Mouse (Mus musculus): Measurements from ENCODE around the gene Pde6h. TPM values are rescaled to one million over a fixed set of nuclear protein-coding genes. Genes with fewer than 3 reads are reported as not detected.

Pde6h gene
- total and polyA plus RNA-seq, 3 experiments = 0.05 TPM; not detected in 2

- no peak for TF ChIP-seq CTCF (IDR thresholded peaks at IDR 0.05; ENCODE audit: low read depth, low read length)
- TF ChIP-seq GATA1 (IDR thresholded peaks at IDR 0.05; ENCODE audit: borderline replicate concordance, low read length) = no peak
- no peak for TF ChIP-seq TAL1 (conservative IDR thresholded peaks at IDR 0.05; ENCODE audit: low read depth, low read length)
- TF ChIP-seq GATA2 (IDR thresholded peaks at IDR 0.05; ENCODE audit: borderline replicate concordance, low read depth, low read length) = no peak
- TF ChIP-seq POLR2AphosphoS5 (IDR thresholded peaks at IDR 0.05; ENCODE audit: insufficient replicate concordance, low read depth, low read length) = no peak
- ATAC-seq (ENCODE audit: extremely low read depth, insufficient number of reproducible peaks, low FRiP score, poor library complexity, severe bottlenecking) (peak; percentile 75), DNase-seq (ENCODE audit: low spot score) (peak; percentile 17)
Measured at GRCm38 (mm10) chr6:136989824-136990497, 66.3 kb downstream of the Pde6h start.

DNA sequence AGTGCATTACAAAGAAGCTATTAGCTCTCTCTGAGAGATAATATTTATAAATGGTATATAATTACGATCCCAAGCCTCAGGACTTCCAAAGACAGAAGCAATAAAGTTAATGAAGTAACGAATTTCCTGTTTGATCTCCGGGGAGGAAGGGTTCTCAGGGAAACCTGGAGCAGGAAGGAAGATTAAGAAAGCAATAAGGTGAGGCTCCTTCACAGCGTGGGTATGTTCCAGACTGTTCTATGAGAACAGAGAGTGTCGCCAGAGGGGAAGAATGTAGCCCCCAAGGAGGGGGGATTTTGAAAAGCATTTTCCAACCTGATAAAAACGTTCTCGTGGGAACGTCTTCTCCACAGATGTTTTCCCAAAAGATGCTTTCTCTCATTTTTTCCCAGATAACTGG is 66.9 kb downstream of the Pde6h start:
- peaks cover 2% of the 10 kb centered on the region; the same call in 1 of the 2 replicates for H3K4me1 ChIP-seq (ENCODE audit: insufficient read depth, low read depth, low read length)
- H3K4me3 ChIP-seq (ENCODE audit: low read depth, low read length) = no peak overlapping the region
- TF ChIP-seq CTCF (IDR thresholded peaks at IDR 0.05; ENCODE audit: low read depth, low read length) = no peak
- TF ChIP-seq GATA1 (IDR thresholded peaks at IDR 0.05; ENCODE audit: borderline replicate concordance, low read length) = no peak
- no peak for TF ChIP-seq GATA2 (IDR thresholded peaks at IDR 0.05; ENCODE audit: borderline replicate concordance, low read depth, low read length)
- no peak for TF ChIP-seq POLR2AphosphoS5 (IDR thresholded peaks at IDR 0.05; ENCODE audit: insufficient replicate concordance, low read depth, low read length)
- TF ChIP-seq TAL1 (conservative IDR thresholded peaks at IDR 0.05; ENCODE audit: low read depth, low read length) = no peak
- no peaks in the 10 kb centered on the region; the same call in 1 of the 2 replicates for H3K27me3 ChIP-seq (ENCODE audit: insufficient read depth, low read length)
- H3K9me3 ChIP-seq (replicated peaks) = no peaks in the 10 kb centered on the region
- ATAC-seq (ENCODE audit: extremely low read depth, insufficient number of reproducible peaks, low FRiP score, poor library complexity, severe bottlenecking) (no peak), DNase-seq (ENCODE audit: low spot score) (no peak)
- H3K36me3 ChIP-seq (replicated peaks) = no peaks in the 10 kb centered on the region

More at GRCm38 (mm10) chr6:136989824-136990497, 66.3 kb downstream of the Pde6h start:
- Histone ChIP-seq H3K27me3 (ENCODE audit: insufficient read depth, low read length) (no peaks in the 10 kb centered on the region; the same call in 1 of the 2 replicates), H3K9me3 (replicated peaks) (no peaks in the 10 kb centered on the region), H3K4me1 (ENCODE audit: insufficient read depth, low read depth, low read length) (peaks cover 2% of the 10 kb centered on the region), H3K4me3 (ENCODE audit: low read depth, low read length) (no peak overlapping the region), H3K36me3 (replicated peaks) (no peaks in the 10 kb centered on the region)

GRCm38 (mm10) chr6:136993574-136993973 is 69.9 kb downstream of the Pde6h start:
- Histone ChIP-seq H3K36me3 (replicated peaks) (no peaks in the 10 kb centered on the region), H3K27me3 (ENCODE audit: insufficient read depth, low read length) (no peaks in the 10 kb centered on the region), H3K9me3 (replicated peaks) (no peaks in the 10 kb centered on the region), H3K4me1 (ENCODE audit: insufficient read depth, low read depth, low read length) (peaks cover 2% of the 10 kb centered on the region; the same call in 1 of the 2 replicates), H3K4me3 (ENCODE audit: low read depth, low read length) (no peak overlapping the region)
- no peak for DNase-seq (ENCODE audit: low spot score)
- no peak for ATAC-seq (ENCODE audit: extremely low read depth, insufficient number of reproducible peaks, low FRiP score, poor library complexity, severe bottlenecking)
- TF ChIP-seq GATA2 (IDR thresholded peaks at IDR 0.05; ENCODE audit: borderline replicate concordance, low read depth, low read length) (no peak), GATA1 (IDR thresholded peaks at IDR 0.05; ENCODE audit: borderline replicate concordance, low read length) (no peak), POLR2AphosphoS5 (IDR thresholded peaks at IDR 0.05; ENCODE audit: insufficient replicate concordance, low read depth, low read length) (no peak), TAL1 (conservative IDR thresholded peaks at IDR 0.05; ENCODE audit: low read depth, low read length) (no peak), CTCF (IDR thresholded peaks at IDR 0.05; ENCODE audit: low read depth, low read length) (no peak)

GRCm38 (mm10) chr6:136995533-136995932 is 71.9 kb downstream of the Pde6h start:
- no peaks in the 10 kb centered on the region for H3K27me3 ChIP-seq (ENCODE audit: insufficient read depth, low read length)
- ATAC-seq (ENCODE audit: extremely low read depth, insufficient number of reproducible peaks, low FRiP score, poor library complexity, severe bottlenecking) (no peak; the same call in 1 of the 2 replicates), DNase-seq (ENCODE audit: low spot score) (no peak)
- no peaks in the 10 kb centered on the region for H3K4me1 ChIP-seq (ENCODE audit: insufficient read depth, low read depth, low read length)
- no peaks in the 10 kb centered on the region for H3K36me3 ChIP-seq (replicated peaks)
- no peak overlapping the region for H3K4me3 ChIP-seq (ENCODE audit: low read depth, low read length)
- TF ChIP-seq GATA1 (IDR thresholded peaks at IDR 0.05; ENCODE audit: borderline replicate concordance, low read length) = no peak
- TF ChIP-seq CTCF (IDR thresholded peaks at IDR 0.05; ENCODE audit: low read depth, low read length) = no peak
- no peak for TF ChIP-seq GATA2 (IDR thresholded peaks at IDR 0.05; ENCODE audit: borderline replicate concordance, low read depth, low read length)
- no peak for TF ChIP-seq TAL1 (conservative IDR thresholded peaks at IDR 0.05; ENCODE audit: low read depth, low read length)
- no peaks in the 10 kb centered on the region for H3K9me3 ChIP-seq (replicated peaks)

DNA sequence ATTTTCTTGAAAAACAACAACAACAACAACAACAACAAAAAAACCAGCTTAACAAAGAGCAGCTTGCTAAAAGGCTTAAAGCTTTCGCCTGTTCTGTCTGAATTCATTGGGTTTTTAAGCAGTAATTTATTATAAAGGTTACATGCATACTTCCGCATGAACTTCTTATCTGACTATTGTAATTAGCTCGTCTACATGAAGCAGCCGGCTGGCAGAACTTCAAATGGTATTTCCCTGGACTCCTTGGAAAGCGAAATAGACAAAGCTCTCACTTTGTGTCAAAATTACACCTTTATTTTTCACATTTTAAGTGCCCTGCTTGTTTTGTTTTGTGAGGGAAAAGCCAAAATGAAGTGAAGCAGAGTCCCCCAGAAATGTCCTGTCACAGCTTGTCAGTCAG is 72.7 kb downstream of the Pde6h start:
- Histone ChIP-seq H3K9me3 (replicated peaks) (no peaks in the 10 kb centered on the region), H3K4me3 (ENCODE audit: low read depth, low read length) (no peak overlapping the region), H3K27me3 (ENCODE audit: insufficient read depth, low read length) (no peaks in the 10 kb centered on the region), H3K4me1 (ENCODE audit: insufficient read depth, low read depth, low read length) (no peaks in the 10 kb centered on the region), H3K36me3 (replicated peaks) (no peaks in the 10 kb centered on the region)
- no peak for DNase-seq (ENCODE audit: low spot score)
- ATAC-seq (ENCODE audit: extremely low read depth, insufficient number of reproducible peaks, low FRiP score, poor library complexity, severe bottlenecking) = no peak
- no peak for TF ChIP-seq TAL1 (conservative IDR thresholded peaks at IDR 0.05; ENCODE audit: low read depth, low read length)
- no peak for TF ChIP-seq GATA2 (IDR thresholded peaks at IDR 0.05; ENCODE audit: borderline replicate concordance, low read depth, low read length)
- no peak for TF ChIP-seq CTCF (IDR thresholded peaks at IDR 0.05; ENCODE audit: low read depth, low read length)
- no peak for TF ChIP-seq POLR2AphosphoS5 (IDR thresholded peaks at IDR 0.05; ENCODE audit: insufficient replicate concordance, low read depth, low read length)
- TF ChIP-seq GATA1 (IDR thresholded peaks at IDR 0.05; ENCODE audit: borderline replicate concordance, low read length) = no peak

- no peak for DNase-seq (ENCODE audit: low spot score)
- peaks cover 10% of the 10 kb centered on the region for H3K9me3 ChIP-seq (replicated peaks)
- no peak for ATAC-seq (ENCODE audit: extremely low read depth, insufficient number of reproducible peaks, low FRiP score, poor library complexity, severe bottlenecking)
- no peaks in the 10 kb centered on the region; the same call in 1 of the 2 replicates for H3K4me1 ChIP-seq (ENCODE audit: insufficient read depth, low read depth, low read length)
- H3K27me3 ChIP-seq (ENCODE audit: insufficient read depth, low read length) = peaks cover 3% of the 10 kb centered on the region; the same call in 1 of the 2 replicates
- no peaks in the 10 kb centered on the region for H3K36me3 ChIP-seq (replicated peaks)
- TF ChIP-seq CTCF (IDR thresholded peaks at IDR 0.05; ENCODE audit: low read depth, low read length) = no peak
- TF ChIP-seq GATA2 (IDR thresholded peaks at IDR 0.05; ENCODE audit: borderline replicate concordance, low read depth, low read length) = no peak
- no peak for TF ChIP-seq POLR2AphosphoS5 (IDR thresholded peaks at IDR 0.05; ENCODE audit: insufficient replicate concordance, low read depth, low read length)
- H3K4me3 ChIP-seq (ENCODE audit: low read depth, low read length) = no peak overlapping the region
Measured at GRCm38 (mm10) chr6:136998181-136998580, 74.5 kb downstream of the Pde6h start.

Data from G1E (cell line).